Mouse (Mus musculus) cerebellum, adult 11-12 months (tissue): Measurements from ENCODE around the gene Vgll4.
A peak's percentile ranks its signal among the peaks of the same experiment; 100 is the strongest.

Experiments
- DNase-seq: peaks from one replicate; pipeline ENCODE4 v3.0.0; 2022

Gene Vgll4

DNA sequence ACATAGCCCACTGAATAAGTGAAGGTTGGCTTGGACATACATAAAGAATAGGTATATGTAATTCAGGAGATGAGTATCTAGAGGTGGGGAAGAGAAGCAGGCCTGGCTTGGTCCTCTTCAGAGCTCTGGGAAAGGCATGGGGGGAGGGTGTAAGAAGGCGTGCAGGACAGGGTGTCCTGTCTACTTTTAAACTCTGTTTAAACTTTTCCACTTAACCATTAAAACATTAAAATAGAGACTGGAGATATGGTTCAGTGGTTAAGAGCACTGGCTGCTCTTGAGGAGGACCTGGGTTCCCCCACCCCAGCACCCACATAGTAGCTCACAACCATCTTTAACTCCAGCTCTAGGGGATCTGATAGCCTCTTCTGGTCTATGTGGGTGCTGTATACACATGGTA is 3.2 kb upstream of the Vgll4 start:
- DNase-seq, result no peak

DNA sequence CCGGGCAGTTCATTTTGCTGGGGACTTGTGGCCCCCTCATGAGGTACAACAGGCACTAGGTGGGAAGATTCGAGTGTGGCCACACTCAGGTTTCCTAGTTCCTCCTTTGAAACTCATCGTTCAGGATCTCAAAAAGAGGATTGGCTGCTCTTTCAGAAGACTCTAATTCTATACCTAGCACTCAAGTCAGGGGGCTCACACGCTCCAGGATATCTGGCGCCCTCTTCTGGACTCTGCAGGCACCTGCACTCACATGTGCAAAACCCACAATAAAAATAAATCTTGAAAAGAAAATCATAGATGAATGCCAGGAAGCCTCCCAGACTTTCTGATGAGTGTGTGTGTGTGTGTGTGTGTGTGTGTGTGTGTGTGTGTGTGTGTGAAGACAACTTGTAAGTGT is 1.1 kb upstream of the Vgll4 start:
- no peak for DNase-seq

DNA sequence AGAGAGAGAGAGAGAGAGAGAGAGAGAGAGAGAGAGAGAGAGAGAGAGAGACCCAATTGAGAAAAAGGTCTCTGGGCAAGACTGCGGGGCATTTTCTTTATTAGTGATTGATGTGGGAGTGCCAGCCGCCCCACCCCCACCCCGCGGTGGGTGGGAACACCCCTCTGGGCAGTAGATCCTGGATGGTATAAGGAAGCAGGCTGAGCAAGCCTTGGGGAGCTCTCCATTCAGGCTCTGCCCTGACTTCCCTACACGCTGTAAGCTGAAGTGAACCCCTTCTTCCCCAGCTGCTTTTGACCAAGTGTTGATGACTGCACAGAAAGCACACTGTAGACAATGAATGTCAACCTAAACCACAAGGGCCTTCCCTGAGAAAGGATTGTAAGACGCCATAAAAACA is 592 bp upstream of the Vgll4 start:
- DNase-seq, result no peak

DNA sequence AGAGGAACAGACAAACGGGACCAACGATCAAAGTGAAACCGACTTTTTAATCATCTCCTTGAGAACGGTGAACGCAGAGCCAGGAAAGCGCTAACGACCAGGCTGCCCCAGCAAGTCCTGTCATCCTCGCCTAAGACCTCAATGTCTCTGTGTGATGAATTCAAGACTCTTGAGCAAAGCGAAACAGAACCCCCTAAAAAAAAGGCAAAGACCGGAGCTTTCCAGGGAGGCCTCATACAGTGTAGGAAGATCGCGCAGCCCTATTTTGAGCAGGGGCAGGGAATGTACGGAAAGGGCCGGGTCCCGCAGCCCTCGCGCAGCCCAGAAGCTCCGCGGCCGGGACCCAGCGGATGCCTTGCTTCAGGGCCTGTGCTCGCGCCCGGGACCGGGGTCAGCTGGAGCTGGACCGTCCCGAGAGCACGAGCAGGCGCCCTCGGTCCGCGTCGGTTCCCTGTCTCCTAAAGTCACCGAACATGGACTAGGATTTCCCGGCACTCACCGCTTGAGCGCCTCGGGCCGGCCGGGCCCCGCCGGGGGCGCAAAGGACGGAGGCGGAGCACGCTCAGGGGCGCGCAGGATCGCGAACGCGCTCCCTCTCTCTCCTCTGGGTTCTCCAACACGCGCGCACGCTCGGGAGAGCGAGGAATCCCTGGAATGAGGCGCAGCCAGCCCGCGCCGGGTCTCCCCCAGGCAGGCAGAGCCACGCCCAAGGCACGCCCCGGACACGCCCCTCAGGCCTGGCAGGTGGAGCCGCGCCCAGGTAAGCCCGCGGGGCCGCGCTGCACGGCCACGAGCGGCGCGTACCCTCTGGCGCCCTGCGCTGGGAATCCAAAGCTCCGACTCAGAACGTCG is 1.2 kb downstream of the Vgll4 start:
- DNase-seq, result peak; percentile 93

DNA sequence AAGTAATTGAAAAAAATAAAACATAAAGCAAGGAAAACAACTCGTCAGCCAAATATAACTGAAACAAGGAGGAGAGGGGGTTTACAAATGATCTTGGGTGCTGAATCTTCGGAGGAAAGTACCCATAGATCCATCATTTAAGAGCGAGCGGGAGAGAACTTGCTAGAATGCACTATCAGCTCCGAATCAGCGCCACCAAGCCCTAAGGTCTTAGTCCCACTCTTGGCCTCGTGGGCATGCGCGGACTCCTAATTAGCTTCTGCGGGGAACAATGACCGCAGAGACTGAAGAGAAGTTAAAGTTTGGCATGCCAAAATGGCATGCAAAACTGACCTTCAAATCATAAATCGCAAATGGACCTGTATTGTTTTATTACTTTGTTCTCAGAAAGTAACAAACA is 2.2 kb downstream of the Vgll4 start:
- DNase-seq, result no peak

DNA sequence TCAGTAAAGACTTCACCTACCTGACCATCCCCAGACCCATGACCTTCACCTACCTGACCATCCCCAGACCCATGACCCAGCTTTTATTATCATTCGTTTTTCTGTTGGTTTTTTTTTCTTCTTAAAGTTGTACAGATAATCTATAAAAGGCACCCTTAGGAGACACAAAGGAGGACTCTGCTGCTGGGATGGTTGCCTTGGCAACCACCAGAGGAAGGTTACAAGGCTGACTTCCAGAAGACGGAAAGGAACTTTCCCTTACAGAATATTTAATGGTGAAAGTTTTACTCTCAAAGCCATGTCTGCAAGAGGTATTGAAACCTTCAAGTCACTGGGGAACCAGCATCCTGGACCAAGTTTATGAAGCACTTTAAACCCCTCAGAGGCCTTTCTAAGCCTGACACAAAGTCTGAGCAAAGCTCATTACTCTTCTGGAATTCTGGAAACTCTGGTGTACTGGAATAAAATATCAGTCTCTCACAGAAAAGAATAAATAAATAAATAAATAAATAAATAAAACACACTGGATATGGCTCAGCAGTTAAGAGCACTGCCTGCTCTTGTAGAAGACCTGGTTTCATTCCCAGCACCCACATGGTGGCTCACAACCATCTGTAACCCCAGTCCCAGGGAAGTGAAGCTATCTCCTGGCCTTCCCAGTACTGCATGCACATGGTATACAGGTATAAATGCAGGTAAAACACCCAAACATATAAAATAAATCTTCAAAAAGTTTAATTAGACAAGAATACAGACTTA is 3.2 kb downstream of the Vgll4 start:
- no peak for DNase-seq

DNA sequence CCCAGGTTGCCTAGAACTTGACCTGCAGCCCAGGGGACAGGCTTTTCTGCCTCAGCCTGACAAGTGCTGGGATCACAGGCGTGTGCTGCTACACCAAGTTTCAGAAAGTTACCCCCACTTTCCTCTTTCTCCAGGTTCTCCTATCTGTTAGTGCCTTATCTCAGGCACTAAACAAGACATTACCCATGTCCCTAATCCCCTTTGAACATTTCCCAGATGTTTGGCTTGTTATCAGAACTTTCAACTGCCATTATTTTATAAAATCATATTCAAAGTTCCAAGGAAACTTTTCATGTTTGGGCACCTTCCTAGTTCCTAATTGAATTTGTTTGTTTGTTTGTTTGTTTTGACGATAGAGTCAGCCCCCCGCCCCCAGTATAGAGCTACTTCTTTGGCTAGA is 4.0 kb downstream of the Vgll4 start:
- DNase-seq, result no peak

DNA sequence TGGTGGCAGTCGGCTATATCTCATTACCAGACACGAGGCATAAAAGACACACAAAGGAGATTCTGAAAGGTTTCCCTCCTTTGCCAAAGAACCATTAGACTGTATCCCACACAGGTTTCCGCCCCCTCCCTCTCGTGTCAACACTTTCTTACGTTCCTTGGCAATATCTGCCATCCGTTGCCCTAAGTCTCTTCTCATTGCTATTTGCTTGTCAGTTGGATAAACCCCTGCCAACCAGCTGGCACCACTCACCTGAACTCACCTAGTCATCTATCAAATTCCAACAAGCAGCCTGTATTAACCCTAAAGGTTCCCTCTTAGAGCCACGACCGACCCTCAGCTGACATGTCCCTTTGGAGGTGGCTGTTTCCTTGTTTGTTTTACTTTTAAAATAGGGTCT is 4.4 kb downstream of the Vgll4 start:
- DNase-seq, result no peak

DNA sequence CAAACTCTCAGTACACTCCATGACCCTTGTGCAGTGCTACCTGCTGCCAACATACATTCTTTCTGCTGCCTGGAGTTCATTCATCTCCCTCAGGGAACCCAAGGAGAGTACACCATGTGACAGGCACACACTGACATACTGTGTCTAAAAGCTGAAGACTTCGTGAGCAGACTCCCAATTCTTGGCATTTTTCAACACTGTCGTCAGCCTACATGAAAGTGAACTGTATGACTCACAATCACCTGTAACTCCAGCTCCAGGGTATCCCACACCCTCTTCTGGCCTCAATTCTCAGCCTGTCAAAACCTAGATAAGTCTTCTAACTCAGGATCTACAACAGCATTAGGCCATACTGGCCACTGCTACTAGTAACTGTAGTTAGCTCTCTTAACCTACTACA is 5.6 kb downstream of the Vgll4 start:
- DNase-seq, result no peak

DNA sequence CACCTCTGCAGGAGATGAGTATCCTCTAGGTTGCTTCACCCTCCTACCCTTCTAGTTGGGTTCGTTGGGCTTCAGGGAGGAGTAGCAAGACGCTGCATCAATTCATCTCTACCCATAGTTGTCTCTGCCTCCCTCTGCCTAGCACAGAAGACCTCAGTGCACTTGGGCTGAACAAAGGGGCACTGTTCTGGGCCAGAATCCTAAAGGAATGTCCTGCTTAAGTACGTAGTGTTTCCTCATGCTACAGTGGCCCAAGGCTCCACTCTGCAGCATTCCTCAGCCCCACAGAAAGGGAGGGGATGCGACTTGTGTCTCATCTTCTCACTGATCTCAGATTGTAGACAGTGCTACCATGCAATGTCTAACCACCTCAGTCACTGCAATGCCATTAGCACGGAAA is 6.2 kb downstream of the Vgll4 start:
- no peak for DNase-seq

DNA sequence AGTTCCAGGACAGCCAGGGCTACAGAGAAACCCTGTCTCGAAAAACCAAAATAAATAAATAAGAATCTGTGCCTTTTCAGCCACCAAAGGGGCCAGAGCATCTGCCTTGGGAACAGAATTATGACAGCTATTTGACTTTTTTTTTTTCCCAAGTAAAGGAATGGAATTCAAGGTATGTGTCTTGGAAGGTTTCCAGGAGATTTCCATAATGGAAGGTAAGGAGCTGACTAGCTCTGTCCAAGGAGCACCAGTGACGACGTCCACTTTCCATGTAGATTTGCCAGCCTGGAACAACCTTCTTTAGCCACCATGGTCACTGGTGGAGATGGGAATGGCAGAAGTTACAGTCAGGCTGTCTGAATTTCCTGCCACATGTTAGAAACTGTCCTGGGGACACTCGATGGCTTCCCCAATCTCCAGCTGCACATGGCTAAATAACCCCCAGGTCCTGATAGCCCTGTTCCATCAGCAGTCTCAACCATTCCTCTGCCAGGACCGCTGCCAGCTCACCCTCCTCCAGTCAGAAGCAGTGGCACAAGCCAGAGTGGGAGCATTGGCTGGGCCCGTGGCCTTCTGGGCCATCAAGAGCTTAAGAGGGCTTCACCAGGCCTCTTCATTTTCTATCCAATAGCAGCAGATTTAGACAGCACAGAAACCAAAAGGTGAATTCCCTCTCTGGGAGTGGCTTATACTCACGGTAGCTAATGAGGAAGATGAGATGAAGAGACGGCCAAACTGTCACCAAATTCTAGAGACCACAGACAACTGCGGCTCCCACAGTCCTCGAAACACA is 8.3 kb downstream of the Vgll4 start:
- DNase-seq, result no peak

DNA sequence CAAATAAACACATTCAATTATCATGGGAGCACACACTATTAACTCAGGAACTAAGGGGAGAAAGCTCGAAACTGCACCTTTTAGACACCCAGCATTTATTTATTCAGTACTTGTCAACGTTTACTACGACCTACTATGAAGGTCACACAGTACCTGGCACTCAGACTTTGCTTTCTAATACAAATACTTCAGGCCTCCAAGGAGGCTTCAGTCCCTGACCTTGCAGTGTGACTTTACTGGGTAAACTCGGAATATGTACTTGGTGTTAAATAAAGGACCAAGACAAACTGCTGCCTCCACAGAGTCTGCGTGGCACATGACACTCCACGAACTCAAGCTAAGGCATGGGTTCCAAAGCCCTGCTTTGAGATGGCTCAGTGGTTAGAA is 10.8 kb downstream of the Vgll4 start:
- no peak for DNase-seq

DNA sequence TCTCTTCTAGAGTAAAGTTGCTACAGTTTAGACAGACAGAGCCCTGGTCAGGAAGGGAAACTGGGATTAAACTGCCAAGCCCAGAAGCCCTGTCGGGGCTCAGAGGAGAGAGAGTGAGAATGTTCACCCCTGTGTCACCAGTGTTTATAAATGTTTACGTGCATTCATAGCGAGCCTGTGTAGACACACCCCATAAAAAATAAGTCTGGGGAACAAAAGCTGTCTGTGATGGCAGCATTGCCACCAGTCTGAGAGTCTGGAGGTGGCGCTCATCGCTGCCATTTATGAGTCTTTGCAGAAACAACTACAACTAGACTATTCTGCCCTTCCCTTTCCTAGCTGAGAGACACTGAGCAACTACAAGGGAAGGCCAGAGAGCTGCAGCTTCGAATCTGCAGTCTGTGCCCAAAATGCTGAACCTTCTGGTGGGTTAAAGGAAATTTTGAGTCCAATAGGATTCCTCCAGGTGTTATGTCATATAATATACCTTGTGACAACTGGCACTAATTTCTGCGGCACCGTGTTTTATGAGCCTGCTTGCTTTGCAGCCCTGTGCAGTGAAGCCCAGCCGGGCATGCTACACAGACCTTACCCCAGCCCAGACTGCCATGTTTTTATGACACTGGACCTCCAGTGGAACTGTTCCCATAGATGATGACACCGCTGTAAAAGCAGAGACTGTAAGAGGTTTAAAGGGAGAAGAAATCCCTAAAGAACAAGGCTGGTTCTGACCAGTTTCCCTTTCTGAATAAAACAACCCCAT is 11.4 kb downstream of the Vgll4 start:
- DNase-seq, result no peak

DNA sequence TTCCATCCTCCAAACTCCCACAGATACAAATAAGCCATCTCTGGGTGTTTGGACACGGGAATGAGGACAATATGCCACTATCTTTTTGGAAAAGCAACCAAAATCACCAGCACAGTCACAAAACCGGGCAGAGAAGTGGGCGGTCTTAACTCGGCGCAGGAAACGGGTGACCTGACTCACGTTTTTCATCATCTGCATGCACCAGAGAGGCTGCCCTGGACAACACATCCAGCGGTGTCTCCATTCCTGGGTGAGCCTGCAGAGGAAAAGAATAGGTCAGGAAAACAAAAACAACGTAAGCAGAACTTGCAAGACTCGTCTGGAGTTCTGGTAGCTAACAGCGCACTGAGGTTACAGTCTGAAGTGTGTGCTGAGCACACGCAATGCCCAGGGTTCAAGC is 12.0 kb downstream of the Vgll4 start:
- DNase-seq, result no peak

DNA sequence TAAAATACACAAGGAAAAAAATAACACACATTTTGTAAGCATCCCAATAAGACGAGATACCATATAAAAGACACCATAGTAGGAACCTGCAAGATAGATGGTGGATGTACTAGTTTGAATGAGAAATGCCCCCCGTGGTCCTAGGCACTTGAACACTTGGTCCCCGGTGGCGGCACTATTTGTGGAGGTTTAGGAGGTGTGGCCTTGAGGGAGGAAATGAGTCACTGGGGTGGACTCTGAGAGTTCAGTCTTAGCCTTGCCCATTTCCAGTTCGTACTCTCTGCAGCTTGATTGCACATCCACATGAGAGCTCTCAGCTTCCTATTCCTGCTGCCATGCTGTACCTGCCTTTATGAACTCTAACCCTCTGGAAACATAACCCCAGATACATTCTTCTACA is 15.3 kb downstream of the Vgll4 start:
- no peak for DNase-seq

DNA sequence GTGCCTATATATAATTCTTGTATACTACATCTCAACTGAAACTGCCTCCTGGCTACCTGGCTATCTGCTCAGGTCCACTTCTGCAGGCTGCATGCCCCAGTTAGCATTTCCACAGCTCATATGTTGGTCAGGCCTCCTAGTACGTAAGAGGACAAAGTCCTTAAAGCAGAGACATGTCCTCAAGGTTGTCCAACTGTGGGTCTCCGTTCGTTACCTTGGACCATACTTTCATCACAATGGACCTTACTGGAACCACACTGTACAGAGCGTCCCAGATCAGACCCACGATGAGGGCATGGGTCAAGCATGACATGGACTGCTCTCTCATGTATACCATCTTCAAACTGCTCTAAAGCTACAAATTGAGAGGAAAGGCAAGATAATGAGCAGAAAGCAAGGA is 16.2 kb downstream of the Vgll4 start:
- DNase-seq, result no peak

DNA sequence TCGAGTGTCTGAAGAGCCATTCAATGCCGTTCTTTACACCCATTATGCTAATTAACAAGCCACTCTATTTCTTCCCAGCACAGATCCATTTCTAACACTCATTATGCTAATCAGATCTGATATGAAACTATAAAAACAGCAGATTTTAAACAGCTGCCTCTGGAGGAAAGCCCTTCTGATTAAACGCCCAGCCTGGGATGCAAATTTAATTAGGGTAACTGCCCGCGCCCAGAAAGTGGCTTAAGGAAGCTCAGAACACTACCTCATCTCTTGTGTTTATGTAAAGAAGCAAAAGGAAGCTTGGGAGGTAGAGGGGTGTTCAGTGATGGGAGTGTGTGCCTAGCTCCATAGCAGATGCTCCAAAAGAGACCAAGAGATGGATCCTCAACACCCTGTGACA is 17.4 kb downstream of the Vgll4 start:
- DNase-seq, result no peak

DNA sequence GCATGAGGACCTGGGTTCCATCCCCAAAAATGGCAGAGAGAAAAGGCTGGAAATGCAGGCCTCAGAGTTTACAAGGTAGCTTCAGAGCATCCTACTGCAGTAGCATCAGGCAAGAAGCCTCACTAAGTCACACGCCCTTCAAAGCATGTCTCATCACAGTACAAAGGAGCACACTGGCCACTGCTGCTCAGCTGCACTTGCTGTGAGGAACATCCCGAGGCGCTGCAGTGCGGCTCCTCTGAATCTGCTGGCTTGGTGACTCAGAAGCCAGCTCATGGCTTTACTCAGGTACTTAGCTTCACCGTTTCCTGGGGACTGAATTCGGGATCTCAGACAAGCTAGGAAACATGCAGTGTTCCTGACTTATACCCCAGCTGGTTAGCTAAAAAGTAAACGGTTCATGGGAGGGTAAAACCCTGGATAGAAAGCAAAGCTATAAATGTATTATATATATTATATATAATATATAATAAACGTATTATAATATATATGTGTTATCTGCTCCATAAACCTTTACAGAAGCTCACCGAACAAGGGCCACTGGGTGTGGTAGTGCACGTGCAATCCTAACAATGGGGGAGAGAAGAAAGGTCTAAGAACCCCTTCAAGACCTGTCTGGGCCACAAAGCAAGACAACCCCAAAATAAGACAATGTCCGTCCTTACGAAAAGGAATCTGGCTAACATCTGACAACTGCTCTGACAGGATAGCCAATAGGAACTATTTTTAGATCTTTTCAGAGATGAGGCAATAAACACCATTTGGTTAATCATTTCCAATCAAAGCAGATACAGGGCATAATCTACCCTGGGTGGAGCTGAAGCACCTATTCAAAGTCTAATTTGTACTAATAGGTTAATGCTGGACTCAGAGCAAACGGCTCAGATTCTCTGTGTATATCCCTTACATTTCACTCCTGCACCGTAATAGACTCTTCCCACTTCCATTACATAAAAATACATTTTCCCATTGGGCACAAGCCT is 25.0 kb downstream of the Vgll4 start:
- no peak for DNase-seq

DNA sequence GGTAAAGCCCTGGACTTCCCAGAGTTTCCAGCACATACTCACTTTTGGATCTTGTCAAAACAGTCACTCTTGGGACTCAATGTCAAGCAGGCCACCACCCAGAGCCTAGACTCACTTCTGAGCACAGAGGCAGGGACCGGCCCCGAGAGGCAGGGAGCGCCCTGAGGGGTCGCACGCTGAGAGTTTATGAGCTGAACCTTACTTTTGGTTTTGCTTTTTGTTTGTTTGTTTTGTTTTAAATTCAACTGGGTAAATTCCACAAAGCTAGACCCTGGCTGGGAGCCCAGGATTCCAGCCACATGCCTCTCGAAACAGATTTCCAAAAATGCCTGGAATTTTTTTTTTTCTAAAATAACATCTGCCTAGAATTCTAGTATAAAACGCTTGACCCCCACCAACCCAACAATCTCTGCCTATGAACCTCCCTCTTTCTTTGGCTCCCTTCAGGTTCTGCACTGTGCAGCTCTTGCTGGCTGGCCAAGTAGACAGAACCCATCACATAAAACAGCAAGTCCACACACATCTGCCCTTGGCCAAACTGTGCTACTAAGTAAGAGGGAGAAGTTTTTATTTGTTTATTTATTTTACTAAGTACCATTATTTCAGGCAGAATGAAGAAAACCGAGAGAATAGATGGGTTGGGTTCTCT is 28.5 kb downstream of the Vgll4 start:
- no peak for DNase-seq

DNA sequence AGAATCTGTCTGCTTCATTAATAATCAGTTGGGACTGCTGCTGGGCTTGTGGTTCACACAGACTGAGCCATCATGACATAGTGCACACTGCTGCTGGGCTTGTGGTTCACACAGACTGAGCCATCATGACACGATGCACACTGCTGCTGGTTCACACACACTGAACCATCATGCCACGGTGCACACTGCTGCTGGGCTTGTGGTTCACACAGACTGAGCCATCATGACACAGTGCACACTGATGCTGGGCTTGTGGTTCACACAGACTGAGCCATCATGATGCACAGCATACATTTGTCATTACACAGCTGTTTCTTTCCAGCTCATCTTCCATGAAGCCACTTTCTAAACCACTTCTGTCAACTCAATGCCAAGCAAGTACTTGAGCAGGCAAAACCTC is 30.1 kb downstream of the Vgll4 start:
- DNase-seq, result no peak

DNA sequence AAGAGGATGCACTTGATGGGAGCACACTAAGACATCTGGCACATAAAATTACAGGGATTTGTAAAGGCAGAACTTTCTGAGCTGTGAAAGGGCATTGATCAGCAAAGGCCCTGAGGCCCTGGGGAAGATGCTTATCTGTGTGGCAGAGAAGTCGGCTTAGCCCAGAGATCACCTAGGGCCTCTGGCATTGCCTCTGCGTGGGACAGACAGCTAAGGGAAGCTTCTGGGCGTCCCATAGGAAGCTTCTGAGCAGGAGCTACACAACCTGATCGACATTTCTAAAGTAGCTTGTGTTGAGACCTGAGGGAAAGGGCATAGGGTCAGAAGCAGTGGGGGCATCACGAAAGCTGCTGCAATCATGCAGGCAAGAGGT is 32.9 kb downstream of the Vgll4 start:
- no peak for DNase-seq
